Mouse (Mus musculus) kidney, embryonic 14.5 days (tissue): Measurements from ENCODE around the gene Asgr1. TPM values are rescaled to one million over a fixed set of nuclear protein-coding genes. Genes with fewer than 3 reads are reported as not detected.
A peak's percentile ranks its signal among the peaks of the same experiment; 100 is the strongest.

ENCODE experiments used
- ATAC-seq: fragments of 200-750 bp; cut with Nextera tagmentation; 2 replicates; pipeline ENCODE4 v1.8.0; 2017; ENCODE audit warnings: moderate number of reproducible peaks, mild to moderate bottlenecking, moderate TSS enrichment, moderate library complexity; ENCODE audit not compliant: low FRiP score, low TSS enrichment
- H3K27ac ChIP-seq: fragments of 300-500 bp; sonication (generic); 2 replicates; pipeline ENCODE4 v1.5.1; 2014; ENCODE audit warnings: low read depth, mild to moderate bottlenecking, low read length, moderate library complexity, mixed read lengths
- H3K27me3 ChIP-seq: fragments of 300-500 bp; sonication (generic); 2 replicates; pipeline ENCODE4 v1.6.1; 2014; ENCODE audit warnings: mild to moderate bottlenecking, low read length; ENCODE audit not compliant: control insufficient read depth, insufficient read depth
- H3K36me3 ChIP-seq: fragments of 300-500 bp; sonication (generic); 2 replicates; pipeline ENCODE4 v1.6.1; 2014; ENCODE audit warnings: low read length, mixed read lengths; ENCODE audit not compliant: control insufficient read depth, insufficient read depth
- H3K4me1 ChIP-seq: fragments of 300-500 bp; sonication (generic); 2 replicates; pipeline ENCODE4 v1.6.1; 2014; ENCODE audit warnings: low read length, mixed read lengths; ENCODE audit not compliant: control insufficient read depth, insufficient read depth
- H3K4me2 ChIP-seq: fragments of 300-500 bp; sonication (generic); replicated peaks from 2 replicates; pipeline ENCODE4 v1.6.1; 2014; ENCODE audit warnings: low read depth, mild to moderate bottlenecking, low read length
- H3K4me3 ChIP-seq: fragments of 300-500 bp; sonication (generic); 2 replicates; pipeline ENCODE4 v1.5.1; 2014; ENCODE audit warnings: mild to moderate bottlenecking, low read length
- H3K9ac ChIP-seq: fragments of 300-500 bp; sonication (generic); 2 replicates; pipeline ENCODE4 v1.6.1; 2014; ENCODE audit warnings: low read depth, mild to moderate bottlenecking, low read length, moderate library complexity
- H3K9me3 ChIP-seq: fragments of 300-500 bp; sonication (generic); 2 replicates; pipeline ENCODE4 v1.6.1; 2016; ENCODE audit warnings: low read length; ENCODE audit not compliant: control insufficient read depth
- WGBS: fragments of 180-500 bp; shearing (Covaris S2); extraction: QIAGEN DNeasy Blood & Tissue Kit; methylation state at CpG from one replicate; pipeline ENCODE4 v1.1.7; 2014; 5-methylcytosine and 5-hydroxymethylcytosine counted together
- microRNA counts: library from miRNA; unstranded; fragments of <30 nt; microRNA quantifications from one replicate; lab custom pipeline; 2017
- microRNA-seq: library from miRNA; unstranded; fragments of <30 nt; microRNA quantifications from one replicate; pipeline ENCODE4, GENCODE M21; 2016
- polyA plus RNA-seq: library from polyadenylated mRNA; unstranded; fragments of >200 nt; fragmentation: Nextera tagmentation; extraction: Ambion mirVana; gene quantifications from 2 replicates; pipeline ENCODE4 v1.2.1, GENCODE M21; 2014

Asgr1 gene
- polyA plus RNA-seq, 1 experiment from 2014 or later, result 2.0 TPM

- Histone ChIP-seq H3K27ac (no peak within 1 kb of the TSS), H3K4me2 (no peak within 1 kb of the TSS), H3K9me3 (no peaks in the 10 kb centered on the region), H3K4me1 (0 out of 2 replicates have a peak, but pooled peaks cover 3% of the 10 kb centered on the region), H3K9ac (no peak within 1 kb of the TSS), H3K36me3 (no peaks in the 10 kb centered on the region), H3K4me3 (no peak within 1 kb of the TSS), H3K27me3 (no peaks in the 10 kb centered on the region)
- 55% methylated on average over 12 of the region's 12 CpGs for WGBS
- ATAC-seq, result no peak
These were observed 38.3 kb downstream of the Asgr1 start, which contains the start of gene Asgr2 for GRCm38 (mm10) chr11:70091986-70092783. Gene Asgr2, plus strand, starts transcription at chr11:70092644.

- Histone ChIP-seq H3K27ac (no peak overlapping the region), H3K4me3 (no peak overlapping the region), H3K9ac (no peak overlapping the region), H3K4me1 (no peaks in the 10 kb centered on the region), H3K36me3 (no peaks in the 10 kb centered on the region), H3K4me2 (no peak overlapping the region), H3K9me3 (no peaks in the 10 kb centered on the region), H3K27me3 (no peaks in the 10 kb centered on the region)
- ATAC-seq, result no peak
- WGBS, result 67% methylated on average over 11 of the region's 11 CpGs
These were observed 43.5 kb downstream of the Asgr1 start for GRCm38 (mm10) chr11:70097396-70097795.

GRCm38 (mm10) chr11:70099102-70099501, 45.2 kb downstream of the Asgr1 start:
- no peaks in the 10 kb centered on the region for H3K9me3 ChIP-seq
- H3K9ac ChIP-seq, result no peak overlapping the region
- no peak overlapping the region for H3K4me2 ChIP-seq
- no peaks in the 10 kb centered on the region for H3K4me1 ChIP-seq
- no peaks in the 10 kb centered on the region for H3K27me3 ChIP-seq
- ATAC-seq, result no peak
- H3K27ac ChIP-seq, result no peak overlapping the region
- no peak overlapping the region for H3K4me3 ChIP-seq
- WGBS, result 89% methylated on average over 2 of the region's 2 CpGs
- no peaks in the 10 kb centered on the region for H3K36me3 ChIP-seq

GRCm38 (mm10) chr11:70099809-70100208, 45.9 kb downstream of the Asgr1 start:
- no peaks in the 10 kb centered on the region for H3K9me3 ChIP-seq
- H3K9ac ChIP-seq, result no peak overlapping the region
- H3K27me3 ChIP-seq, result no peaks in the 10 kb centered on the region
- H3K4me2 ChIP-seq, result no peak overlapping the region
- no peak for ATAC-seq
- no peaks in the 10 kb centered on the region for H3K4me1 ChIP-seq
- no peak overlapping the region for H3K4me3 ChIP-seq
- no peaks in the 10 kb centered on the region for H3K36me3 ChIP-seq
- WGBS, result 84% methylated on average over 2 of the region's 2 CpGs
- no peak overlapping the region for H3K27ac ChIP-seq

GRCm38 (mm10) chr11:70103701-70104315, 49.9 kb downstream of the Asgr1 start:
- H3K4me2 ChIP-seq, result no peak overlapping the region
- no peaks in the 10 kb centered on the region for H3K9me3 ChIP-seq
- no peaks in the 10 kb centered on the region for H3K27me3 ChIP-seq
- no peaks in the 10 kb centered on the region for H3K36me3 ChIP-seq
- ATAC-seq, result no peak
- H3K27ac ChIP-seq, result no peak overlapping the region
- 79% methylated on average over 14 of the region's 14 CpGs for WGBS
- H3K9ac ChIP-seq, result no peak overlapping the region
- no peaks in the 10 kb centered on the region for H3K4me1 ChIP-seq
- no peak overlapping the region for H3K4me3 ChIP-seq

- no peaks in the 10 kb centered on the region for H3K9me3 ChIP-seq
- ATAC-seq, result no peak
- no peak overlapping the region for H3K4me2 ChIP-seq
- H3K4me3 ChIP-seq, result no peak overlapping the region
- 77% methylated on average over 8 of the region's 8 CpGs for WGBS
- H3K27ac ChIP-seq, result no peak overlapping the region
- H3K4me1 ChIP-seq, result no peaks in the 10 kb centered on the region
- H3K36me3 ChIP-seq, result no peaks in the 10 kb centered on the region
- no peak overlapping the region for H3K9ac ChIP-seq
- no peaks in the 10 kb centered on the region for H3K27me3 ChIP-seq
These were observed 53.2 kb downstream of the Asgr1 start for GRCm38 (mm10) chr11:70107085-70107484.

MicroRNAs encoded within 50 kb of the gene (microRNA counts, 519-probe panel; counts per million panel counts)
- microRNA mmu-miR-324-3p (lab: Ali Mortazavi, UCI), result not detected
- 3,665 counts per million, percentile 19 among the panel's probes with 10 or more counts for microRNA mmu-miR-324-5p (lab: Ali Mortazavi, UCI)

Small RNAs within 50 kb of the gene (microRNA-seq; reads per million reads assigned to microRNA genes)
- 3,124 reads per million, percentile 88 among the genes with 10 or more reads in this experiment for gene Mir324

Other genes with a start within 250 kb of the Asgr1 start
- 6.4 and 7.7 TPM in 2 replicates for gene Tmem102, start 248.5 kb upstream of the Asgr1 start, polyA plus RNA-seq
- not detected in 2 replicates for gene Gm39566, start 238.8 kb upstream of the Asgr1 start, polyA plus RNA-seq
- gene Spem2, start 235.6 kb upstream of the Asgr1 start, polyA plus RNA-seq, result not detected in 2 replicates
- 0.27 TPM in 1 of 2 replicates, not detected in the other for gene Spem1, start 231.9 kb upstream of the Asgr1 start, polyA plus RNA-seq
- 7.8 and 8.5 TPM in 2 replicates for gene Nlgn2, start 216.3 kb upstream of the Asgr1 start, polyA plus RNA-seq
- gene Tmem256, start 215.6 kb upstream of the Asgr1 start, polyA plus RNA-seq, result 354 and 512 TPM in 2 replicates
- 84.3 and 105 TPM in 2 replicates for gene Plscr3, start 207.7 kb upstream of the Asgr1 start, polyA plus RNA-seq
- 2.3 and 4.9 TPM in 2 replicates for gene Tnk1, start 195.4 kb upstream of the Asgr1 start, polyA plus RNA-seq
- gene Tmem95, start 176.1 kb upstream of the Asgr1 start, polyA plus RNA-seq, result not detected in 2 replicates
- gene Kctd11, start 172.7 kb upstream of the Asgr1 start, polyA plus RNA-seq, result 3.8 and 6.4 TPM in 2 replicates
- 0.20 and 0.28 TPM in 2 replicates for gene Acap1, start 158.5 kb upstream of the Asgr1 start, polyA plus RNA-seq
- gene 2810408A11Rik, start 153.1 kb upstream of the Asgr1 start, polyA plus RNA-seq, result 12.4 and 15.1 TPM in 2 replicates
- 13.0 and 16.3 TPM in 2 replicates for gene Neurl4, start 153.0 kb upstream of the Asgr1 start, polyA plus RNA-seq
- 73.4 and 82.0 TPM in 2 replicates for gene Gps2, start 140.2 kb upstream of the Asgr1 start, polyA plus RNA-seq
- 2,108 and 2,169 TPM in 2 replicates for gene Eif5a, start 132.1 kb upstream of the Asgr1 start, polyA plus RNA-seq
- 10.1 and 10.7 TPM in 2 replicates for gene Ybx2, start 118.3 kb upstream of the Asgr1 start, polyA plus RNA-seq
- 11.7 and 14.1 TPM in 2 replicates for gene Slc2a4, start 105.9 kb upstream of the Asgr1 start, polyA plus RNA-seq
- gene Cldn7, start 89.3 kb upstream of the Asgr1 start, polyA plus RNA-seq, result 117 and 132 TPM in 2 replicates
- 34.5 and 50.1 TPM in 2 replicates for gene Ctdnep1, start 72.9 kb upstream of the Asgr1 start, polyA plus RNA-seq
- gene Elp5, start 71.6 kb upstream of the Asgr1 start, polyA plus RNA-seq, result 117 and 141 TPM in 2 replicates
- 426 and 499 TPM in 2 replicates for gene Gabarap, start 62.9 kb upstream of the Asgr1 start, polyA plus RNA-seq
- gene Phf23, start 58.3 kb upstream of the Asgr1 start, polyA plus RNA-seq, result 48.5 and 63.1 TPM in 2 replicates
- gene Dvl2, start 53.5 kb upstream of the Asgr1 start, polyA plus RNA-seq, result 28.2 and 34.9 TPM in 2 replicates
- 41.1 and 58.4 TPM in 2 replicates for gene Acadvl, start 38.7 kb upstream of the Asgr1 start, polyA plus RNA-seq
- 13.2 and 16.4 TPM in 2 replicates for gene Dlg4, start 37.1 kb upstream of the Asgr1 start, polyA plus RNA-seq
- gene Asgr2, start 38.6 kb downstream of the Asgr1 start, polyA plus RNA-seq, result not detected in 2 replicates
- 0.60 TPM in 1 of 2 replicates, not detected in the other for gene Mgl2, start 76.2 kb downstream of the Asgr1 start, polyA plus RNA-seq
- 0.57 and 0.74 TPM in 2 replicates for gene Clec10a, start 102.1 kb downstream of the Asgr1 start, polyA plus RNA-seq
- 3.0 and 3.5 TPM in 2 replicates for gene Slc16a11, start 158.7 kb downstream of the Asgr1 start, polyA plus RNA-seq
- 8.4 and 14.2 TPM in 2 replicates for gene Slc16a13, start 167.0 kb downstream of the Asgr1 start, polyA plus RNA-seq
- 19.2 and 20.0 TPM in 2 replicates for gene Bcl6b, start 175.7 kb downstream of the Asgr1 start, polyA plus RNA-seq
- 180 and 243 TPM in 2 replicates for gene 0610010K14Rik, start 183.8 kb downstream of the Asgr1 start, polyA plus RNA-seq
- 7.8 and 10.5 TPM in 2 replicates for gene Gm21988, start 185.7 kb downstream of the Asgr1 start, polyA plus RNA-seq
- gene Rnasek, start 185.8 kb downstream of the Asgr1 start, polyA plus RNA-seq, result 149 and 173 TPM in 2 replicates
- gene Alox12, start 201.3 kb downstream of the Asgr1 start, polyA plus RNA-seq, result 3.3 and 3.6 TPM in 2 replicates